Mouse (Mus musculus) neural tube, embryonic 14.5 days (tissue): ENCODE data around the gene Gnmt. TPM values are rescaled to one million over a fixed set of nuclear protein-coding genes. Genes with fewer than 3 reads are reported as not detected.

Experiments
- polyA plus RNA-seq: library from polyadenylated mRNA; unstranded; fragments of >200 nt; fragmentation: Nextera tagmentation; extraction: Ambion mirVana; gene quantifications from 2 replicates; pipeline ENCODE4 v1.2.1, GENCODE M21; 2014

The Gnmt gene
- polyA plus RNA-seq, 1 experiment from 2014 or later = 2.1 TPM

Other genes starting within 250 kb of the Gnmt start
- 6.3 and 7.0 TPM in 2 replicates for gene Ttbk1, start 241.5 kb downstream of the Gnmt start, polyA plus RNA-seq
- gene Dnph1, start 232.5 kb downstream of the Gnmt start, polyA plus RNA-seq = 11.8 and 12.5 TPM in 2 replicates
- gene Cul9, start 182.8 kb downstream of the Gnmt start, polyA plus RNA-seq = 15.7 and 18.5 TPM in 2 replicates
- gene Srf, start 173.0 kb downstream of the Gnmt start, polyA plus RNA-seq = 5.4 and 5.5 TPM in 2 replicates
- gene Ptk7, start 99.7 kb downstream of the Gnmt start, polyA plus RNA-seq = 7.9 and 23.7 TPM in 2 replicates
- 27.7 and 32.1 TPM in 2 replicates for gene Klc4, start 83.1 kb downstream of the Gnmt start, polyA plus RNA-seq
- gene Mrpl2, start 82.9 kb downstream of the Gnmt start, polyA plus RNA-seq = 59.9 and 64.4 TPM in 2 replicates
- gene Cul7, start 78.8 kb downstream of the Gnmt start, polyA plus RNA-seq = 30.1 and 33.8 TPM in 2 replicates
- 44.7 and 49.6 TPM in 2 replicates for gene Rrp36, start 54.8 kb downstream of the Gnmt start, polyA plus RNA-seq
- gene Mea1, start 50.4 kb downstream of the Gnmt start, polyA plus RNA-seq = 263 and 301 TPM in 2 replicates
- 151 and 161 TPM in 2 replicates for gene Klhdc3, start 48.3 kb downstream of the Gnmt start, polyA plus RNA-seq
- gene Ppp2r5d, start 24.1 kb downstream of the Gnmt start, polyA plus RNA-seq = 69.9 and 83.9 TPM in 2 replicates
- gene Pex6, start 17.7 kb downstream of the Gnmt start, polyA plus RNA-seq = 18.2 and 22.1 TPM in 2 replicates
- gene Cnpy3, start 23.0 kb upstream of the Gnmt start, polyA plus RNA-seq = 62.5 and 65.8 TPM in 2 replicates
- gene Ptcra, start 34.5 kb upstream of the Gnmt start, polyA plus RNA-seq = 0.32 TPM in 1 of 2 replicates, not detected in the other
- 58.3 and 60.4 TPM in 2 replicates for gene 2310039H08Rik, start 43.5 kb upstream of the Gnmt start, polyA plus RNA-seq
- gene Rpl7l1, start 53.5 kb upstream of the Gnmt start, polyA plus RNA-seq = 69.9 and 82.1 TPM in 2 replicates
- gene Bicral, start 129.3 kb upstream of the Gnmt start, polyA plus RNA-seq = 10.8 and 11.5 TPM in 2 replicates
- gene Tbcc, start 161.5 kb upstream of the Gnmt start, polyA plus RNA-seq = 62.1 and 65.4 TPM in 2 replicates
- gene Prph2, start 181.3 kb upstream of the Gnmt start, polyA plus RNA-seq = not detected in 2 replicates